ENCODE assay signal across 8 mouse cellular contexts in the genomic region with DNA sequence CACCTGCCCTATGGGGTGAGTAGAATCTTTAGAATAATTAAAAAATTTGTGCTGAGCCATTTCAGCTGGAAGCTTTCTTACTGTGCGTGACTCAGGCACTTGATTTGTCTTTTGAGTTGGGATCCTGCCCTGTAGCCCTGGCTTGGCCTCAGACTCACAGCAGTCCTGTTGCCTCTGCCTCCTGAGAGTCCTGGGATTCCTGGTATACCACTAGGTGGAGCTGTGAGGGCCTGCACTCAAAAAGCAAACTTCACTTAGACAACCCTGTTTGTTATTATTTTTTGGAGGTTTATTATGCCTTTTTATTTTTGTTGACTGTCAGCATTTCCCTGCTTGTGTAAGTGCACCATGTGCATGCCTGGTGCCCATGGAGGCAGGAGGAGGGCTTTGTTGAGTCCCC. TPM values are rescaled to one million over a fixed set of nuclear protein-coding genes. Genes with fewer than 3 reads are reported as not detected.
A peak's percentile ranks its signal among the peaks of the same experiment; 100 is the strongest.
DNase-seq lines count a peak whose midpoint lies in the region; ATAC-seq and TF ChIP-seq lines count a peak whose summit lies in the region.

No protein-coding gene starts in this region.

- no peak for ATAC-seq in intestine, postnatal 0 days
- no peak for ATAC-seq in intestine, embryonic 15.5 days
- no peak for ATAC-seq in forebrain, embryonic 12.5 days (ENCODE audit: low FRiP score)
- no peak for ATAC-seq in forebrain, embryonic 11.5 days (replicated peaks; ENCODE audit: low FRiP score)

- H3K9me3 ChIP-seq in intestine, postnatal 0 days (ENCODE audit: control insufficient read depth), result no peaks in the 10 kb centered on the region
- H3K9me3 ChIP-seq in intestine, embryonic 15.5 days, result no peaks in the 10 kb centered on the region
- H3K9me3 ChIP-seq in forebrain, embryonic 12.5 days, result no peaks in the 10 kb centered on the region
- no peaks in the 10 kb centered on the region for H3K9me3 ChIP-seq in forebrain, embryonic 11.5 days (ENCODE audit: control insufficient read depth, low read length)

- 91% methylated on average over 1 of the region's 1 CpGs for WGBS in intestine, postnatal 0 days
- 72% methylated on average over 1 of the region's 1 CpGs for WGBS in intestine, embryonic 15.5 days
- 66% methylated on average over 1 of the region's 1 CpGs for WGBS in liver, adult 2 months
- 94% methylated on average over 1 of the region's 1 CpGs for WGBS in forebrain, embryonic 12.5 days
- 87% methylated on average over 1 of the region's 1 CpGs for WGBS in forebrain, embryonic 11.5 days

- TF ChIP-seq POLR2A in liver, adult 2 months (IDR thresholded peaks at IDR 0.05; ENCODE audit: extremely low read depth, insufficient read depth, low read length), result no peak

- no peak overlapping the region for H3K9ac ChIP-seq in intestine, postnatal 0 days (ENCODE audit: low read depth, low read length)
- H3K9ac ChIP-seq in intestine, embryonic 15.5 days, result no peak overlapping the region
- no peak overlapping the region for H3K9ac ChIP-seq in liver, adult 2 months (ENCODE audit: low read depth, low read length)
- no peak overlapping the region for H3K9ac ChIP-seq in forebrain, embryonic 12.5 days
- H3K9ac ChIP-seq in forebrain, embryonic 11.5 days (ENCODE audit: low read length), result no peak overlapping the region

- H3K4me2 ChIP-seq in intestine, postnatal 0 days (replicated peaks; ENCODE audit: low read depth), result no peak overlapping the region
- no peak overlapping the region for H3K4me2 ChIP-seq in intestine, embryonic 15.5 days (replicated peaks)
- H3K4me2 ChIP-seq in forebrain, embryonic 12.5 days, result no peak overlapping the region
- no peak overlapping the region for H3K4me2 ChIP-seq in forebrain, embryonic 11.5 days (ENCODE audit: low read depth, low read length, severe bottlenecking)

- TF ChIP-seq CTCF in intestine, postnatal 0 days (IDR thresholded peaks at IDR 0.05; ENCODE audit: low read depth), result peak; percentile 71
- TF ChIP-seq CTCF in liver, adult 2 months (IDR thresholded peaks at IDR 0.05; ENCODE audit: low read depth, low read length), result peak; percentile 74

- H3K4me3 ChIP-seq in intestine, postnatal 0 days (ENCODE audit: low read depth, low read length), result no peak overlapping the region
- no peak overlapping the region for H3K4me3 ChIP-seq in intestine, embryonic 15.5 days (replicated peaks)
- no peak overlapping the region for H3K4me3 ChIP-seq in liver, adult 2 months (ENCODE audit: insufficient read depth, low read depth, low read length)
- no peak overlapping the region for H3K4me3 ChIP-seq in forebrain, embryonic 12.5 days (replicated peaks)
- no peak overlapping the region for H3K4me3 ChIP-seq in forebrain, embryonic 11.5 days (ENCODE audit: low read depth, low read length)

- peaks cover 36% of the 10 kb centered on the region for H3K36me3 ChIP-seq in intestine, postnatal 0 days (ENCODE audit: control insufficient read depth, insufficient read depth)
- peaks cover 24% of the 10 kb centered on the region for H3K36me3 ChIP-seq in intestine, embryonic 15.5 days
- peaks cover 9% of the 10 kb centered on the region for H3K36me3 ChIP-seq in liver, adult 2 months (ENCODE audit: control insufficient read depth, insufficient read depth, low read length)
- H3K36me3 ChIP-seq in forebrain, embryonic 12.5 days (replicated peaks), result peaks cover 75% of the 10 kb centered on the region
- peaks cover 7% of the 10 kb centered on the region; the same call in 1 of the 2 replicates for H3K36me3 ChIP-seq in forebrain, embryonic 11.5 days (ENCODE audit: control insufficient read depth, insufficient read depth, low read length)

- no peak overlapping the region for H3K27ac ChIP-seq in intestine, postnatal 0 days (ENCODE audit: low read depth, low read length)
- H3K27ac ChIP-seq in intestine, embryonic 15.5 days, result no peak overlapping the region
- H3K27ac ChIP-seq in liver, adult 2 months (replicated peaks; ENCODE audit: insufficient read depth, low read depth, low read length), result no peak overlapping the region
- no peak overlapping the region for H3K27ac ChIP-seq in forebrain, embryonic 12.5 days
- no peak overlapping the region for H3K27ac ChIP-seq in forebrain, embryonic 11.5 days (ENCODE audit: low read depth, low read length)

- H3K27me3 ChIP-seq in intestine, postnatal 0 days (replicated peaks; ENCODE audit: control insufficient read depth, insufficient read depth, low read length), result no peaks in the 10 kb centered on the region
- H3K27me3 ChIP-seq in intestine, embryonic 15.5 days (replicated peaks), result no peaks in the 10 kb centered on the region
- H3K27me3 ChIP-seq in liver, adult 2 months (ENCODE audit: control insufficient read depth, insufficient read depth, low read length), result no peaks in the 10 kb centered on the region
- no peaks in the 10 kb centered on the region for H3K27me3 ChIP-seq in forebrain, embryonic 12.5 days
- H3K27me3 ChIP-seq in forebrain, embryonic 11.5 days (ENCODE audit: control insufficient read depth, insufficient read depth, low read length), result no peaks in the 10 kb centered on the region

- no peaks in the 10 kb centered on the region for H3K4me1 ChIP-seq in intestine, postnatal 0 days (replicated peaks; ENCODE audit: control insufficient read depth, insufficient read depth, low read length)
- H3K4me1 ChIP-seq in intestine, embryonic 15.5 days (replicated peaks), result no peaks in the 10 kb centered on the region
- H3K4me1 ChIP-seq in liver, adult 2 months (ENCODE audit: control insufficient read depth, insufficient read depth, low read length), result peaks cover 7% of the 10 kb centered on the region; the same call in 1 of the 2 replicates
- no peaks in the 10 kb centered on the region for H3K4me1 ChIP-seq in forebrain, embryonic 12.5 days
- H3K4me1 ChIP-seq in forebrain, embryonic 11.5 days (replicated peaks; ENCODE audit: control insufficient read depth, insufficient read depth, low read length), result no peaks in the 10 kb centered on the region

- DNase-seq in CD4-positive, CD25-positive, alpha-beta regulatory T cell, adult 2 months (ENCODE audit: low read depth, low spot score), result peak; percentile 60
- peak; percentile 75 for DNase-seq in ZHBTc4 (ENCODE audit: low read depth, low spot score)
- peak; percentile 41 for DNase-seq in liver, adult 2 months (ENCODE audit: extremely low read depth, low read depth, low spot score)
- DNase-seq in right cerebral cortex, adult 18-20 months, result no peak
- DNase-seq in forebrain, embryonic 11.5 days (ENCODE audit: low spot score), result no peak

- no peaks in the 10 kb centered on the region for H3K79me2 ChIP-seq in liver, adult 2 months (ENCODE audit: control insufficient read depth, insufficient read depth, low read length)

RNA-seq across cellular contexts. Expression of gene Tyw1, which starts 11.9 kb away (rescaled TPM):
- 12.0 and 15.0 TPM in 2 replicates for polyA plus RNA-seq in intestine, postnatal 0 days (2015; fragmentation: Nextera tagmentation; extraction: Ambion mirVana)
- polyA plus RNA-seq in intestine, embryonic 15.5 days (2015; fragmentation: Nextera tagmentation; extraction: Ambion mirVana), result 23.5 and 24.0 TPM in 2 replicates
- total RNA-seq in liver, adult 2 months (2014; rRNA removed), result 12.8 and 13.3 TPM in 2 replicates
- 6.8 and 8.0 TPM in 2 replicates for polyA plus RNA-seq in liver, adult 2 months (2012; rRNA removed)
- 28.1 and 29.8 TPM in 2 replicates for polyA plus RNA-seq in forebrain, embryonic 12.5 days (2016; fragmentation: Nextera tagmentation; extraction: Ambion mirVana)
- polyA plus RNA-seq in forebrain, embryonic 11.5 days (2014; fragmentation: Nextera tagmentation; extraction: Ambion mirVana), result 26.2 and 29.0 TPM in 2 replicates

RNA-seq across cellular contexts. Expression of gene Sbds, which starts 12.0 kb away (rescaled TPM):
- 97.7 and 105 TPM in 2 replicates for polyA plus RNA-seq in intestine, postnatal 0 days (2015; fragmentation: Nextera tagmentation; extraction: Ambion mirVana)
- 75.0 and 75.9 TPM in 2 replicates for polyA plus RNA-seq in intestine, embryonic 15.5 days (2015; fragmentation: Nextera tagmentation; extraction: Ambion mirVana)
- 36.9 and 42.5 TPM in 2 replicates for total RNA-seq in liver, adult 2 months (2014; rRNA removed)
- 25.9 and 29.4 TPM in 2 replicates for polyA plus RNA-seq in liver, adult 2 months (2012; rRNA removed)
- 74.9 and 76.2 TPM in 2 replicates for polyA plus RNA-seq in forebrain, embryonic 12.5 days (2016; fragmentation: Nextera tagmentation; extraction: Ambion mirVana)
- polyA plus RNA-seq in forebrain, embryonic 11.5 days (2014; fragmentation: Nextera tagmentation; extraction: Ambion mirVana), result 65.4 and 76.8 TPM in 2 replicates

RNA-seq across cellular contexts. Expression of gene Tmem248, which starts 50.4 kb away (rescaled TPM):
- polyA plus RNA-seq in intestine, postnatal 0 days (2015; fragmentation: Nextera tagmentation; extraction: Ambion mirVana), result 45.7 and 47.0 TPM in 2 replicates
- polyA plus RNA-seq in intestine, embryonic 15.5 days (2015; fragmentation: Nextera tagmentation; extraction: Ambion mirVana), result 38.9 and 40.2 TPM in 2 replicates
- 19.8 and 26.6 TPM in 2 replicates for total RNA-seq in liver, adult 2 months (2014; rRNA removed)
- polyA plus RNA-seq in liver, adult 2 months (2012; rRNA removed), result 28.9 and 34.3 TPM in 2 replicates
- 29.2 and 30.1 TPM in 2 replicates for polyA plus RNA-seq in forebrain, embryonic 12.5 days (2016; fragmentation: Nextera tagmentation; extraction: Ambion mirVana)
- polyA plus RNA-seq in forebrain, embryonic 11.5 days (2014; fragmentation: Nextera tagmentation; extraction: Ambion mirVana), result 34.7 and 35.3 TPM in 2 replicates

Comparison
In these comparisons a context has a peak if more than half of its experiments do, and no peak if none do; other contexts are left out.
1. DNase-seq: peak in CD4-positive, CD25-positive, alpha-beta regulatory T cell, adult 2 months (single experiment), ZHBTc4 (single experiment) and liver, adult 2 months (single experiment); none in right cerebral cortex, adult 18-20 months (single experiment) and forebrain, embryonic 11.5 days (single experiment).